12 mouse cellular contexts compared by ENCODE assay signal in the genomic region with DNA sequence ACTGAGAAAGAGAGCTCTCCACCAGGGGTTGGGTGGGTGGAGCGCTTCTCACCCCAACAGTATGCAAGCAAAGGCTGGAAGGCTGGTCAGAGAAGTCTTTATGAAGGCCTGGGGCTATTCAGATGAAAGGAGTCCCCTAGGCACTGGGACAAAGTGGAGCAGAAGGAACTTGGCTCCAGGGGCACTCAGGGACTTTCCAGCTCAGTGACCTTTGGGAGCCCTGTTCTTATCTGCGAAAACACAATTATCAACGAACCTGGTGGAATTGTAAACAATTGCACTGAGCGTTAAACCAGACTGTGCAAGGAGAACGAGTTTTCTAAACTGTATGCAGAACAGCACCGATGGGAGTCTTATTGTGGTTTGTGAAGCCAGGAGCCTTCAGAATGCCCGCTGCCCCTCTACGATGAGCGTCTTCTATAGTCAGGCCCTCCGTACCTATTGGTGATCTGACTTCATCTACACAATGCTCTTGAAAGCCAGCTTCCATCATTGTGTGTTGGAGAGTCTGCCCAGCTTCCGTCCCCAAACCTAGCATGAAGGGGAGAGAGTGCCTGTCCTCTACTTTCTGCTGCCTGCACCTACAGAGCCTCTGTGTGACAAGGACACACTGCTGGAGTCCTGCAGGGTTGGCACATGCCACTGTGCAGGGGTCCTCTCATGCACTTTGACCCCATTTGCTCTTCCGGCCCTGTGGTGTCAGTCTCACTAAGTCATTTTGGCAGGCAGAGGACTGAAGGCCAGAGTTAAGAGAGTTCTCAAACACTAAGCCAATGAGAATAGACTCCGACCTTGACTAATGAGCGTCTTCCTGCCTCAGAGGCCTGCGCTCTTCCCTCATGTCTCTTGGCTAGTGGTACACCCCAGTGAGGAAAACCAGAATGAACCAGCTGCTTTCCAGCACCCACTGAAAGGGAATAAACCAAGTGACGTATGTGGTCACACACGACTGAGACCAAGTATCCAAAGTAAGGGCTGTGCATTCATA.
DNase-seq lines count a peak whose midpoint lies in the region; ATAC-seq and TF ChIP-seq lines count a peak whose summit lies in the region.
"Had no signal": no experiment of that assay in that cellular context is flagged by ENCODE, and none has a peak within 500 bp of the region (broad histone marks: within the 10 kb centered on the region; RNA-seq: fewer than 3 reads in every experiment).

No protein-coding gene starts in this region.

- H3K27me3 ChIP-seq in kidney, embryonic 16.5 days (ENCODE audit: insufficient read depth, low read length), result peaks cover 8% of the 10 kb centered on the region
- no peaks in the 10 kb centered on the region for H3K27me3 ChIP-seq in G1E (ENCODE audit: insufficient read depth, low read length)
- no peaks in the 10 kb centered on the region; the same call in 1 of the 2 replicates for H3K27me3 ChIP-seq in liver, embryonic 14.5 days (ENCODE audit: control insufficient read depth, insufficient read depth, low read length)
- H3K27me3 ChIP-seq in cerebellum, adult 2 months (ENCODE audit: control insufficient read depth, insufficient read depth, low read length), result no peaks in the 10 kb centered on the region; the same call in 1 of the 2 replicates
- peaks cover 80% of the 10 kb centered on the region for H3K27me3 ChIP-seq in hindbrain, embryonic 13.5 days

- 71% methylated on average over 17 of the region's 17 CpGs for WGBS in kidney, embryonic 16.5 days
- WGBS in liver, embryonic 14.5 days (ENCODE audit: insufficient replicate concordance), result 58% methylated on average over 17 of the region's 17 CpGs
- WGBS in cerebellum, adult 2 months, result 88% methylated on average over 17 of the region's 17 CpGs
- 84% methylated on average over 17 of the region's 17 CpGs for WGBS in hindbrain, embryonic 13.5 days

- no peaks in the 10 kb centered on the region for H3K9me3 ChIP-seq in kidney, embryonic 16.5 days (ENCODE audit: low read length)
- no peaks in the 10 kb centered on the region for H3K9me3 ChIP-seq in G1E (replicated peaks)
- no peaks in the 10 kb centered on the region for H3K9me3 ChIP-seq in liver, embryonic 14.5 days (ENCODE audit: control insufficient read depth, low read length)
- H3K9me3 ChIP-seq in hindbrain, embryonic 13.5 days, result no peaks in the 10 kb centered on the region
- H3K9me3 ChIP-seq: forebrain, embryonic 13.5 days had no signal

- no peak overlapping the region for H3K4me2 ChIP-seq in kidney, embryonic 16.5 days (replicated peaks; ENCODE audit: low read depth, low read length)
- H3K4me2 ChIP-seq in liver, embryonic 14.5 days (ENCODE audit: low read depth), result no peak overlapping the region
- H3K4me2 ChIP-seq in hindbrain, embryonic 13.5 days, result no peak overlapping the region
- H3K4me2 ChIP-seq: forebrain, embryonic 13.5 days had no signal

- ATAC-seq in kidney, embryonic 16.5 days (ENCODE audit: low FRiP score, low TSS enrichment), result 0 out of 2 replicates have a peak, but pooled peaks have one; percentile 18
- ATAC-seq in G1E (ENCODE audit: extremely low read depth, insufficient number of reproducible peaks, low FRiP score, poor library complexity, severe bottlenecking), result peak; percentile 16
- peak; percentile 21 for ATAC-seq in liver, embryonic 14.5 days (ENCODE audit: insufficient read depth)
- ATAC-seq in hindbrain, embryonic 13.5 days (ENCODE audit: low FRiP score), result no peak
- ATAC-seq: forebrain, embryonic 13.5 days had no signal

- peak overlapping the region; percentile 20; the same call in 1 of the 2 replicates for H3K27ac ChIP-seq in kidney, embryonic 16.5 days (ENCODE audit: low read length)
- H3K27ac ChIP-seq in liver, embryonic 14.5 days, result no peak overlapping the region
- no peak overlapping the region for H3K27ac ChIP-seq in cerebellum, adult 2 months (ENCODE audit: insufficient read depth, low read length)
- no peak overlapping the region for H3K27ac ChIP-seq in hindbrain, embryonic 13.5 days
- H3K27ac ChIP-seq: forebrain, embryonic 13.5 days had no signal

- DNase-seq in kidney, postnatal 36 days, result no peak
- DNase-seq in 416B (ENCODE audit: low read depth) (peak; percentile 32), G1E (ENCODE audit: low spot score) (peak; percentile 40)
- DNase-seq in liver, embryonic 14.5 days (ENCODE audit: low read depth in 3 of 3, low spot score in 3 of 3), result no peak
- no peak for DNase-seq in cerebellum, adult 2 months
- DNase-seq in retina, postnatal 1 day, result no peak
- DNase-seq: adrenal gland, postnatal 36 days; cerebellum, adult 11-12 months; gastrocnemius, postnatal 25 days had no signal

- no peaks in the 10 kb centered on the region for H3K36me3 ChIP-seq in kidney, embryonic 16.5 days (ENCODE audit: insufficient read depth, low read length)
- H3K36me3 ChIP-seq in G1E (replicated peaks), result peaks cover 12% of the 10 kb centered on the region
- no peaks in the 10 kb centered on the region for H3K36me3 ChIP-seq in liver, embryonic 14.5 days (replicated peaks; ENCODE audit: control insufficient read depth, insufficient read depth, low read depth)
- no peaks in the 10 kb centered on the region for H3K36me3 ChIP-seq in hindbrain, embryonic 13.5 days

- H3K4me3 ChIP-seq in kidney, embryonic 16.5 days (ENCODE audit: low read length), result no peak overlapping the region
- H3K4me3 ChIP-seq in G1E (ENCODE audit: low read depth, low read length), result peak overlapping the region; percentile 71; the same call in 1 of the 2 replicates
- no peak overlapping the region for H3K4me3 ChIP-seq in liver, embryonic 14.5 days (ENCODE audit: insufficient read depth in 1 of 2, low read depth in 2 of 2, low read length in 2 of 2)
- no peak overlapping the region for H3K4me3 ChIP-seq in cerebellum, adult 2 months (replicated peaks; ENCODE audit: insufficient read depth, low read depth, low read length)
- H3K4me3 ChIP-seq in hindbrain, embryonic 13.5 days, result no peak overlapping the region
- H3K4me3 ChIP-seq: forebrain, embryonic 13.5 days had no signal

- TF ChIP-seq EP300 in liver, embryonic 14.5 days (IDR thresholded peaks at IDR 0.05; ENCODE audit: low read depth), result no peak

- H3K9ac ChIP-seq in kidney, embryonic 16.5 days (replicated peaks; ENCODE audit: low read length), result no peak overlapping the region
- no peak overlapping the region for H3K9ac ChIP-seq in liver, embryonic 14.5 days (replicated peaks)
- H3K9ac ChIP-seq in hindbrain, embryonic 13.5 days, result no peak overlapping the region
- H3K9ac ChIP-seq: forebrain, embryonic 13.5 days had no signal

- no peak for TF ChIP-seq POLR2A in cerebellum, adult 2 months (IDR thresholded peaks at IDR 0.05; ENCODE audit: borderline replicate concordance, insufficient read depth, low read length)

- TF ChIP-seq CTCF in G1E (IDR thresholded peaks at IDR 0.05; ENCODE audit: low read depth, low read length), result no peak
- TF ChIP-seq CTCF in liver, embryonic 14.5 days (IDR thresholded peaks at IDR 0.05; ENCODE audit: low read depth), result no peak
- no peak for TF ChIP-seq CTCF in cerebellum, adult 2 months (IDR thresholded peaks at IDR 0.05; ENCODE audit: borderline replicate concordance, insufficient read depth, low read depth, low read length)

- peaks cover 44% of the 10 kb centered on the region for H3K4me1 ChIP-seq in kidney, embryonic 16.5 days (ENCODE audit: insufficient read depth, low read length)
- peaks cover 98% of the 10 kb centered on the region for H3K4me1 ChIP-seq in G1E (ENCODE audit: insufficient read depth, low read depth, low read length)
- H3K4me1 ChIP-seq in liver, embryonic 14.5 days (replicated peaks; ENCODE audit: control insufficient read depth in 2 of 2, insufficient read depth in 2 of 2, low read length in 1 of 2), result peaks cover 0 to 36% of the 10 kb centered on the region in 2 experiments; a peak in 3 of 4 replicates
- no peaks in the 10 kb centered on the region for H3K4me1 ChIP-seq in cerebellum, adult 2 months (ENCODE audit: control insufficient read depth, insufficient read depth, low read length)
- H3K4me1 ChIP-seq in hindbrain, embryonic 13.5 days (replicated peaks), result peaks cover 17% of the 10 kb centered on the region

Comparison
In these comparisons a context has a peak if more than half of its experiments do, and no peak if none do; other contexts are left out.
1. DNase-seq: peak in 416B (single experiment) and G1E (single experiment); none in kidney, postnatal 36 days (0 of 2), liver, embryonic 14.5 days (0 of 3), cerebellum, adult 2 months (0 of 2) and retina, postnatal 1 day (single experiment).